Mouse (Mus musculus) mouse trophoblast stem cell (cell line): ENCODE measurements around the gene Olfr1441.

Source experiments
- in situ Hi-C, 2 experiments: fragments of 300-500 bp; cut with MseI, MboI; formaldehyde crosslinking; loops; 2 replicates in 1 of 2; 3 replicates in 1 of 2; pipeline ENCODE4 v1.15.1; 2025

Olfr1441 gene

DNA sequence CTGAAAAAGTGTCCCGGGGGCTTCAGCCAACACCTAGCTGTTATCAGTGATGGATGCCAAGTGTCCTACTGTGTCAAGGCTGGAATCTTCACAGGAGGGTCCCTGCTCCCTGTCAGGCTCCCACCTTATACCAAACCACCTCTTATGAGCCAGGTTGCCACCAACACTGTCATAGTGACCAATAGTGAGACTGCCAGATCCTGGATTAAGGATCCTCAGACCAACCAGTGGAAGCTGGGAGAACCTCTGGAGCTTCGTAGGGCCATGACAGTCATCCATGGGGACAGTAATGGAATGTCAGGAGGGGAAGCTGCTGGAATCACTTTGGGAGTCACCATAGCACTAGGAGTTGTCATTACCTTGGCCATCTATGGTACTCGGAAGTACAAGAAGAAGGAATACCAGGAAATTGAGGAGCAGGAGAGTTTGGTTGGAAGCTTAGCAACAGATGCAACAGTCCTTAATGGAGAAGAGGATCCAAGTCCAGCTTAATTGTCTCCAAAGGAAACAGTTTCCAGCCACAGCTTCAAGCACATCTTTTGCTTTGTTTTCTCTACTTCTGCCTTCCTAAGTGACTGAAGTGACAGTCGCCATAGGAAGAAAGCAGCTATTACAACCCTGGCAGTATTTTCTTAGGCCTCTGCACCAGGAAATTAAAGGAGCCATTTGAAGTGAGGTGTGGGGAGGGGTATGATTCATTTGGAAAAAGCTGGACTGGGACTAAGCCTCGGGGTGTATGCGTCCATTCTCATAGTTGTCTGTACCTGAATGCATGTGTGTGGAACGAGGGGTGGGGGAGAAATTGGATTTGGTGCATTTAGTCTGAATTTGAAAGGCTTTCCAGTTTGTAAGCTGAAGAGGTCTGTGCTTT, 45.9 kb downstream of the Olfr1441 start:
- in situ Hi-C loops = no loop called here

DNA sequence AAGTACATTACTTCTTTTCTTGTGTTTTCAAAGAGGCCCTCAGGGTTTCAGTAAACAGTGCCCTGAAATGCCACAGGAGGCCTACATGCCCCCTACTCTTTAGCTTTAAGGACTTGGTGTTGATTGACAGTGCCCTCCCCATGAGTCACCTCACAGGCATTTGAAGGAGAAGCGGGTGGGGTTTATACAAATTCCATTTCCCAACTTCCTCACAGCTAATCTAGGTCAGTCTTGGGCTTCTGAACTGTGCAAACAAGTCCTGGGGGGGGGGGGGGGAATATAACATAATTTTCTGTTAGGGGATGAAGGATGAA, 46.4 kb downstream of the Olfr1441 start:
- in situ Hi-C loops = no loop called here

DNA sequence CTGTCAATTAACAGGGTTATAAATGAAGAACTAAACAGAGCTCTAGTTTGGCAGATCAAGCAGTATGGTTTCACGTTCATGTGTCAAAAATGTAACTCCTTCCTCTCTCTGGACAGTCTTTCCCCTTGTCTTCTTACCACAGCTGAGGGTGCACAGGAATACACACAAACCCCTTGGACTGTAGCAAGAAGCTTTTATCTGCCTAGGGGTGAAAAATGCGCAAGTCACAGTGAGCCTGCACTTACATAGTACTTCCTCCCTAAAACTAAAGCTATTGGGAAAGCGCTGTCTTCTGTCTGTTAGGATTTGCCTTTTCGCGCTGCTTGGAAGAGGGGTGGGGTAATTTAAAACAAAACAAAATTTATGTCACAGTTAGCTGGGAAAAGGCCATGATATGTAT, 46.9 kb downstream of the Olfr1441 start:
- in situ Hi-C loops = no loop called here

DNA sequence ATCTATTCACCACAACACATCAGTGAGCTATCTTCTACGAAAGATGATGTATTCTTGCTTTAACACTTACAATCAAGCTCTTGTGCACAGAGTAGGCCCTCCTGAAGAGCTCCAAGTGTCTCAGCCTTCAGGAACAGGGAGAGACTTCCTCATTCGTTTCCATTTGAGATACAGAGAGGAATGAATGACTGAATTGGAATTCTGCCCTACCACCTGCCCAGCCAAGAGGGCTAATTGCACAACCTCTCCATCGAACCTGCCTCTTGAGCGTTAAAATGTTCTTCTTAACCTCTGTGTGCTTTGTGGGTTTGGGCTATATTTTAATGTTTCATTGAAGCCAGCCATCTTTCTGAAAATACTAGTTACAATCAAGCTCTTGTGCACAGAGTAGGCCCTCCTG, 47.4 kb downstream of the Olfr1441 start:
- in situ Hi-C loops = loop anchor here in 1 of 2 experiments (5.0 kb wide), 1 partner anchor 38 kb away; the partner anchor contains the start of gene Dtx4

DNA sequence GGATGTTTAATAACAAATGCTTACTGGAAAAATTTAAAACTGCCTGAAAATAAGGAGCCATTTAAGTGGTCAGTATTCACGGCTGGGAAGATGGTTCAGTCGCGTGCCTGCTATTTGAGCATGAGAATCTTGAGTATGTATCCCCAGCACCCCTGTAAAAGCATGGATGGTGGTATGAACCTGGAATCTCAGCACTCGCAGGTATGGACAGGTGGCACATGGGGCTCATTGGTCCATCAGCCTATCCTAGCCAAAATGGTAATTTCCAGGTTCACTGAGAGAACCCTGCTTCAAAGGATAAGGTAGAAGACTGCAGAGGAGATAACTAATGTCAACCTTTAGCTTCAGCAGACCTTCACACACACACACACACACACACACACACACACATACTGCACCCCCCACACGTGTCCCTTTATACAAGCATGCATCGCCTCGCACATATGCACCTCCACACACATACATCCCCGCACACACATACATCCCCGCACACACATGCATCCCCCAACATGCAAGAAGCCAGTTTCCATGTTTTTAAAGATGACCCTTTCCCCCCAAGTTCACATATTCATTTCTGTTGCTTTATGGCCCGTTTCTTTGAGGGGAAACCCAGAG, 48.4 kb downstream of the Olfr1441 start:
- in situ Hi-C loops = loop anchor here in 1 of 2 experiments (5.0 kb wide), 1 partner anchor 37 kb away; the partner anchor contains the start of gene Dtx4

DNA sequence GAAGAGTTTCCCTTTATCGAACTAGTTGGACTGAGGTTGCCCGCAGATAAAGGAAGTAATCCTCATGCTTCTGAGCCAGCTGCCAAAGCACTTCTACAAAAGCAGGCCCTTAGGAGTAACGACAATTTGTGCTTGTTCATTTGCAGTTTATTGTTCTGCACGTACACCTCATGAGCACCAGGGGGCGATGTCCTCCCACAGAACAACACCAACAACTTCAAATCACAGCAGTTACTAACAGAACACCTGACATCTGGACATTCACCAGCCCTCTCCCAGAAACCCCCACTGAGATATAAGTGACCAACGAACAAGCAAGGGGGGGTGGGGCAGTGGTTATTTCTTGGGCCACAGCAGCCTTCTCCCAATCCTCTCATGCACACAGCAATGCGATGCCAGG, 49.0 kb downstream of the Olfr1441 start:
- in situ Hi-C loops = loop anchor here in 1 of 2 experiments (5.0 kb wide), 1 partner anchor 36 kb away; the partner anchor contains the start of gene Dtx4

DNA sequence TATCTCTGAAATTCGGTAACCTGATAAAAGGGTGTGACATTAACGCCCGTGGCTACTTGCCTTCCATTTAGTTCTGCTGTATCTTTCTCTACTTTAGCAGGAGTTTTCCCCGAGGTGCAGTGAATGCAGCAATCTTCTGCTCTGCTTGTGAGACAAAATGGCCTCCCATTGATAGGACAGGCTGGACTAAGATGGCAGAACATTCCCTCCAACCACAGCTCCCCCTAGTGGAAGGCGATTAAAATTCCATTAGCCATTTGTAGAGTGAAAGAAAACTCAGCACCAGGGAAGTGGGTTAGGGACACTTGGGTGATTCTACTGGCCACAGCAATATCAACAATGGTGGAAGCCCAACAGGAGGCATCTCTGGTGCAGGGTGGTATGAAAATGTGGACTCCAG, 50.2 kb downstream of the Olfr1441 start:
- in situ Hi-C loops = loop anchor here in 1 of 2 experiments (5.0 kb wide), 1 partner anchor 35 kb away; the partner anchor contains the start of gene Dtx4

DNA sequence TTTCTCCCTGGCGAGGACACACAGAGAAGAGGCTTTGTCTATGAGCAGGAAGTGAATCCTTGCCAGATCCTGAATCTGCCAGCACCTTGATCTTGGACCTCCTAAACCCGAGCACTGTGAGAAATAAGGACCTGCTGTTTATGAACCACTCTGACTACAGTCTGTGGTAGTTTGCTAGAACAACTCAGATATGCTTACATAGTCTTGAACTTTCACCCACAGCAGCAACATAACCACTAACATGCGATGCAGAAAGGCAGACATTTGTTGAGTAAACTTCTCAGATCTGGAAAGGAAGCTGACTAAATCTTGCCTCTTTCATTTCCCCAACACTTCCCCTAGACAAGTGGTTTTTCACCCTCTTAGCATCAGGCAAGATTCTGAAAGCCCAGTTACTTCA, 54.6 kb downstream of the Olfr1441 start:
- in situ Hi-C loops = no loop called here

DNA sequence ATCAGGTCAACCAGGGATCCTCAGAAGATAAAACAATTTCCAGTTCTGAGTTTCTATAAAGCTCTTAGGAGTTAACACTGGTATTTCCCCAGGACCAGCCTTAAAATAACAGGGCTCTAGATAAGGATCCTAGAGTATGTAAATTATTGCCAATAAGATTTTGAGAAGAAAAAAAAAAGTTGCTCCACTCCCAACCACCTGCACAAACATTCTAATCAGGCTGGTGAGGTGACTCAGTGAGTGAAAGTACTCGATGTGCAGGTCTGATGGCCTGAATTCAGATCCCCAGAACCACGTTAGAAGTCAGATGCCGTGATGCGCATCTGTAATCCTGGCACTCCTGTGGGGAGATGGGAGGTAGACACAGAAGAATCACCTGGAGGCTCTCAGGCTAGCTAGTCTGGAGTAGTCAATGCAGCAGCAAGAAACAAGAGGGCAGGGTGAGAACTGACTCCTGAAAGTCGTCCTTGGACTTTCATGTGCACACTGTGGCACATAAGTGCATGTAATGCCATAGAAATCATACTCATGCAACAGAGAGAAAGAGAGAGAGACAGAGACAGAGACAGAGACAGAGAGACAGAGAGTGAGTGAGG, 55.2 kb downstream of the Olfr1441 start:
- in situ Hi-C loops = no loop called here
